Comparison of ENCODE assay signal across 8 mouse cellular contexts in the genomic region with DNA sequence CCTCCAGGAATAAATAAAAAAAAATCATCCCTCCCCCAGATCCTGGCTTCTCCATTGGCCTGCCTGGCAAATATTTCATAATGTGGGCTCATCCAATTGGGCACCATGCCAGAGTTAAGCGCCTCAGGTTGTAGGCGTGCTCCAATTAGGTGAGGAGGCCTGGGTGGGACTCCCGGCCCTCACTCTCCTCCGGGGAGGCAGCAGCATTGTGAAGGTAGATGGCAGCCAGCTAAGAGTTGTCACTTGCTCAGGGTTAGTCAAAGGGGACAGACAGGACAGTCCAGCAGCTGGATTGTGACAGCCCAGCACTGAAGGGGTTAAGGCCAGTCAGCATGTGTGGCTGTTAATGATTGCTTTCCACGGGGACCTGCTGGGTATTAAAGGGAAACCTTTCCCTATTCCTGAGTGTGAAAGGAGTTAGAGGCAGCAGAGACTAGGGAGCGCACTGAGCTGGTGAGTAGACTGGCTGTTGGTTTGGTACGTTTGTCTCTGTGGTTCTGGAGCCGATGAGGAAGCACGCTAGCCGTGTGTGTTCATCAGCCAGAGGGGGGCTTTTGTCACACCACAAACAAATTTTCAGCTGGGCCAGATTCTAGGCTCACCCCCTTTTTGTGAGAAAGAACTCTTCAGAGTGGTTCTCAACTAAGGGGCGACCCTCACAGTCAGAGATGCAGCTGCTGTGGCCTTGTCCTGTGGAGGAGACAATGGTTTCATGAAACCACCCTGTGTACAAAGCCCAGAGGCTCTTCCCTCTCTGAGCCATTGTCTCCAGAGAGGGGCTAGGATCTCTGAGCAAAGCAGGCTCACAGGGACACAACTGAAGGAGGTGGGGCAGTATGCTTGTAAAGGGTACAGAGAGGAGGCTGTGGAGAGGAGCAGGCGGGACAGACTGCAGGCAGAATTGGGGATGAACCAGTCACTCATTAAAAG.
DNase-seq lines count a peak whose midpoint lies in the region; ATAC-seq and TF ChIP-seq lines count a peak whose summit lies in the region.

No protein-coding gene starts in this region.

- H3K4me2 ChIP-seq in kidney, postnatal 0 days (ENCODE audit: low read length) = peak overlapping the region; percentile 47

- no peak for TF ChIP-seq CTCF in thymus, adult 2 months (IDR thresholded peaks at IDR 0.05; ENCODE audit: borderline replicate concordance, control insufficient read depth, extremely low read depth, insufficient read depth, low read length, poor library complexity)
- no peak for TF ChIP-seq CTCF in kidney, postnatal 0 days (IDR thresholded peaks at IDR 0.05; ENCODE audit: low read depth)

- no peak for TF ChIP-seq POLR2A in thymus, adult 2 months (IDR thresholded peaks at IDR 0.05; ENCODE audit: control insufficient read depth, extremely low read depth, insufficient read depth, low read length, poor library complexity)

- no peak overlapping the region for H3K4me3 ChIP-seq in thymus, adult 2 months (ENCODE audit: control insufficient read depth, insufficient read depth, low read length)
- H3K4me3 ChIP-seq in kidney, postnatal 0 days (replicated peaks; ENCODE audit: low read depth, low read length) = no peak overlapping the region

- H3K27ac ChIP-seq in thymus, adult 2 months (ENCODE audit: control insufficient read depth, insufficient read depth, low read length) = peak overlapping the region; percentile 17; the same call in 1 of the 2 replicates
- H3K27ac ChIP-seq in kidney, postnatal 0 days = peak overlapping the region; percentile 72

- WGBS in thymus, adult 2 months = 53% methylated on average over 12 of the region's 12 CpGs
- WGBS in kidney, postnatal 0 days = 40% methylated on average over 12 of the region's 12 CpGs

- H3K9me3 ChIP-seq in kidney, postnatal 0 days (replicated peaks; ENCODE audit: low read length) = no peaks in the 10 kb centered on the region

- ATAC-seq in granulocyte monocyte progenitor cell, adult 5-6 weeks (replicated peaks; ENCODE audit: poor library complexity, severe bottlenecking) = peak; percentile 48
- ATAC-seq in kidney, postnatal 0 days (replicated peaks; ENCODE audit: low FRiP score, low read depth) = peak; percentile 77
- no peak for ATAC-seq in frontal cortex, adult (ENCODE audit: low TSS enrichment)

- H3K4me1 ChIP-seq in thymus, adult 2 months (replicated peaks; ENCODE audit: control insufficient read depth, insufficient read depth, low read length) = peaks cover 9% of the 10 kb centered on the region
- H3K4me1 ChIP-seq in kidney, postnatal 0 days (replicated peaks; ENCODE audit: insufficient read depth, low read length) = peaks cover 18% of the 10 kb centered on the region; the same call in 1 of the 2 replicates

- no peak overlapping the region; the same call in 1 of the 2 replicates for H3K9ac ChIP-seq in kidney, postnatal 0 days (ENCODE audit: low read depth, low read length)

- no peak for DNase-seq in thymus, adult 2 months
- DNase-seq in thymus, postnatal 25 days = no peak
- no peak for DNase-seq in kidney, postnatal 0 days (ENCODE audit: low spot score)
- peak; percentile 52 to 60 for DNase-seq in lung, postnatal 4 days
- no peak for DNase-seq in urinary bladder, adult 18-20 months (ENCODE audit: low spot score in 2 of 2)
- DNase-seq in left cerebral cortex, postnatal 14 days (ENCODE audit: low spot score in 2 of 2) = no peak

- H3K27me3 ChIP-seq in thymus, adult 2 months (ENCODE audit: control insufficient read depth, insufficient read depth, low read length) = no peaks in the 10 kb centered on the region
- no peaks in the 10 kb centered on the region for H3K27me3 ChIP-seq in kidney, postnatal 0 days (ENCODE audit: insufficient read depth, low read length)

- H3K36me3 ChIP-seq in thymus, adult 2 months (ENCODE audit: control insufficient read depth, insufficient read depth, low read length) = no peaks in the 10 kb centered on the region
- no peaks in the 10 kb centered on the region for H3K36me3 ChIP-seq in kidney, postnatal 0 days (ENCODE audit: insufficient read depth, low read length)

- intact Hi-C loops in left cerebral cortex, postnatal 14 days (cut with DNase I) = no loop called here

Comparison
In these comparisons a context has a peak if more than half of its experiments do, and no peak if none do; other contexts are left out.
1. DNase-seq: peak in lung, postnatal 4 days (2 of 2); none in thymus, adult 2 months (single experiment), thymus, postnatal 25 days (single experiment), kidney, postnatal 0 days (single experiment), urinary bladder, adult 18-20 months (0 of 2) and left cerebral cortex, postnatal 14 days (0 of 2).